Mouse (Mus musculus) bone marrow, adult 2 months (tissue): ENCODE data around the gene Plscr3.
A peak's percentile ranks its signal among the peaks of the same experiment; 100 is the strongest.

Source experiments
- CTCF ChIP-seq: fragments of 200-500 bp; IDR thresholded peaks from 2 replicates; pipeline ENCODE4 v1.5.1; 2011; ENCODE audit warnings: low read length, control low read depth; ENCODE audit not compliant: control insufficient read depth, insufficient read depth
- POLR2A ChIP-seq: fragments of 200-500 bp; IDR thresholded peaks from 2 replicates; pipeline ENCODE4 v1.6.1; 2011; ENCODE audit warnings: low read depth, mild to moderate bottlenecking, control low read depth, low read length, borderline replicate concordance; ENCODE audit not compliant: control insufficient read depth

DNA sequence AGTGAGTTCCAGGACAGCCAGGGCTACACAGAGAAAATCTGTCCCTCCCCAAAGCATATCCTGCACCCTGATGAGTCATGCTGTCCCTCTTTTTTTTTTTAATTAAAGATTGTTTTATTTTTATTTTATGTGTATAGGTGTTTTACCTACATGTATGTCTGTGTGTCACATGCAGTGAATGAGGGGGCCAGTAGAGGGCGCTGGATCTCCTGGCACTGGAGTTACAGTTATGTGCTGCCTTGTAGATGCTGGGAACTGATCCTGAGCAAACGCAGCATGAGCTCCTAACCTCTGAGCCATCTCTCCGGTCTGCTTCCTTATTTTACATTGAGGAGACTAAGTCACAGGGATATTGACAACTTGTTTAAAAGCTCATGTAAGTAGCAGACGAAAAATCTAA is 36.9 kb downstream of the Plscr3 start:
- TF ChIP-seq CTCF (peak; percentile 65), POLR2A (no peak)
